Mouse (Mus musculus): ENCODE measurements around the gene Tars2. TPM values are rescaled to one million over a fixed set of nuclear protein-coding genes. Genes with fewer than 3 reads are reported as not detected.

Tars2 gene
- polyA plus RNA-seq, 1 experiment, result 21.3 TPM

GRCm38 (mm10) chr3:95707497-95707896 is 52.5 kb downstream of the Tars2 start:
- Histone ChIP-seq H3K4me1 (ENCODE audit: control insufficient read depth, insufficient read depth, insufficient read length, low read length) (peaks cover 16% of the 10 kb centered on the region), H3K36me3 (ENCODE audit: control insufficient read depth, insufficient read depth, low read length) (no peaks in the 10 kb centered on the region), H3K4me3 (ENCODE audit: low read depth, low read length) (no peak overlapping the region), H3K27me3 (ENCODE audit: control insufficient read depth, insufficient read depth, low read length) (no peaks in the 10 kb centered on the region), H3K27ac (ENCODE audit: insufficient read depth, low read depth, low read length) (0 out of 2 replicates have a peak overlapping the region, but pooled peaks have one; percentile 14)
- TF ChIP-seq CTCF (IDR thresholded peaks at IDR 0.05; ENCODE audit: extremely low read depth, insufficient read length, insufficient replicate concordance, low read depth, low read length), result no peak
- no peak for TF ChIP-seq POLR2A (IDR thresholded peaks at IDR 0.05; ENCODE audit: low read depth, low read length)
- WGBS, result 82% methylated on average over 7 of the region's 7 CpGs

- Histone ChIP-seq H3K4me3 (ENCODE audit: low read depth, low read length) (no peak overlapping the region), H3K27ac (ENCODE audit: insufficient read depth, low read depth, low read length) (no peak overlapping the region; the same call in 1 of the 2 replicates), H3K4me1 (ENCODE audit: control insufficient read depth, insufficient read depth, insufficient read length, low read length) (peaks cover 20% of the 10 kb centered on the region), H3K36me3 (ENCODE audit: control insufficient read depth, insufficient read depth, low read length) (no peaks in the 10 kb centered on the region), H3K27me3 (ENCODE audit: control insufficient read depth, insufficient read depth, low read length) (no peaks in the 10 kb centered on the region)
- 90% methylated on average over 4 of the region's 4 CpGs for WGBS
- TF ChIP-seq CTCF (IDR thresholded peaks at IDR 0.05; ENCODE audit: extremely low read depth, insufficient read length, insufficient replicate concordance, low read depth, low read length) (no peak), POLR2A (IDR thresholded peaks at IDR 0.05; ENCODE audit: low read depth, low read length) (no peak)
Measured at GRCm38 (mm10) chr3:95706273-95706672, 53.7 kb downstream of the Tars2 start.

- H3K36me3 ChIP-seq (ENCODE audit: control insufficient read depth, insufficient read depth, low read length), result no peaks in the 10 kb centered on the region
- peaks cover 24% of the 10 kb centered on the region for H3K4me1 ChIP-seq (ENCODE audit: control insufficient read depth, insufficient read depth, insufficient read length, low read length)
- H3K27me3 ChIP-seq (ENCODE audit: control insufficient read depth, insufficient read depth, low read length), result no peaks in the 10 kb centered on the region
- H3K27ac ChIP-seq (ENCODE audit: insufficient read depth, low read depth, low read length), result no peak overlapping the region
- WGBS, result 84% methylated on average over 4 of the region's 4 CpGs
- H3K4me3 ChIP-seq (ENCODE audit: low read depth, low read length), result no peak overlapping the region
- no peak for TF ChIP-seq POLR2A (IDR thresholded peaks at IDR 0.05; ENCODE audit: low read depth, low read length)
Measured at GRCm38 (mm10) chr3:95704612-95705011, 55.4 kb downstream of the Tars2 start.

GRCm38 (mm10) chr3:95703276-95703675 is 56.7 kb downstream of the Tars2 start:
- no peak overlapping the region for H3K4me3 ChIP-seq (ENCODE audit: low read depth, low read length)
- no peaks in the 10 kb centered on the region for H3K36me3 ChIP-seq (ENCODE audit: control insufficient read depth, insufficient read depth, low read length)
- peaks cover 24% of the 10 kb centered on the region for H3K4me1 ChIP-seq (ENCODE audit: control insufficient read depth, insufficient read depth, insufficient read length, low read length)
- 0 out of 2 replicates have a peak overlapping the region, but pooled peaks have one; percentile 11 for H3K27ac ChIP-seq (ENCODE audit: insufficient read depth, low read depth, low read length)
- 43% methylated on average over 3 of the region's 3 CpGs for WGBS
- no peaks in the 10 kb centered on the region for H3K27me3 ChIP-seq (ENCODE audit: control insufficient read depth, insufficient read depth, low read length)
- TF ChIP-seq CTCF (IDR thresholded peaks at IDR 0.05; ENCODE audit: extremely low read depth, insufficient read length, insufficient replicate concordance, low read depth, low read length) (no peak), POLR2A (IDR thresholded peaks at IDR 0.05; ENCODE audit: low read depth, low read length) (no peak)

GRCm38 (mm10) chr3:95701877-95702540 is 58.0 kb downstream of the Tars2 start:
- WGBS, result 9% methylated on average over 24 of the region's 24 CpGs
- no peaks in the 10 kb centered on the region for H3K36me3 ChIP-seq (ENCODE audit: control insufficient read depth, insufficient read depth, low read length)
- TF ChIP-seq CTCF (IDR thresholded peaks at IDR 0.05; ENCODE audit: extremely low read depth, insufficient read length, insufficient replicate concordance, low read depth, low read length) (no peak), POLR2A (IDR thresholded peaks at IDR 0.05; ENCODE audit: low read depth, low read length) (peak; percentile 50; the same call in 1 of the 2 replicates)
- H3K27me3 ChIP-seq (ENCODE audit: control insufficient read depth, insufficient read depth, low read length), result no peaks in the 10 kb centered on the region
- peak overlapping the region; percentile 50 for H3K4me3 ChIP-seq (ENCODE audit: low read depth, low read length)
- H3K27ac ChIP-seq (ENCODE audit: insufficient read depth, low read depth, low read length), result peak overlapping the region; percentile 70
- H3K4me1 ChIP-seq (ENCODE audit: control insufficient read depth, insufficient read depth, insufficient read length, low read length), result peaks cover 24% of the 10 kb centered on the region

- Histone ChIP-seq H3K27me3 (ENCODE audit: control insufficient read depth, insufficient read depth, low read length) (no peaks in the 10 kb centered on the region), H3K4me3 (ENCODE audit: low read depth, low read length) (no peak overlapping the region), H3K27ac (ENCODE audit: insufficient read depth, low read depth, low read length) (peak overlapping the region; percentile 70), H3K36me3 (ENCODE audit: control insufficient read depth, insufficient read depth, low read length) (no peaks in the 10 kb centered on the region), H3K4me1 (ENCODE audit: control insufficient read depth, insufficient read depth, insufficient read length, low read length) (peaks cover 30% of the 10 kb centered on the region)
- 78% methylated on average over 2 of the region's 2 CpGs for WGBS
- TF ChIP-seq CTCF (IDR thresholded peaks at IDR 0.05; ENCODE audit: extremely low read depth, insufficient read length, insufficient replicate concordance, low read depth, low read length) (no peak), POLR2A (IDR thresholded peaks at IDR 0.05; ENCODE audit: low read depth, low read length) (no peak)
Measured at GRCm38 (mm10) chr3:95701085-95701484, 58.9 kb downstream of the Tars2 start.

GRCm38 (mm10) chr3:95700233-95700681 is 59.7 kb downstream of the Tars2 start:
- peak overlapping the region; percentile 13; the same call in 1 of the 2 replicates for H3K27ac ChIP-seq (ENCODE audit: insufficient read depth, low read depth, low read length)
- 47% methylated on average over 6 of the region's 6 CpGs for WGBS

More at GRCm38 (mm10) chr3:95700233-95700681, 59.7 kb downstream of the Tars2 start:
- Histone ChIP-seq H3K4me1 (ENCODE audit: control insufficient read depth, insufficient read depth, insufficient read length, low read length) (peaks cover 33% of the 10 kb centered on the region), H3K4me3 (ENCODE audit: low read depth, low read length) (no peak overlapping the region), H3K36me3 (ENCODE audit: control insufficient read depth, insufficient read depth, low read length) (no peaks in the 10 kb centered on the region), H3K27me3 (ENCODE audit: control insufficient read depth, insufficient read depth, low read length) (no peaks in the 10 kb centered on the region)
- TF ChIP-seq POLR2A (IDR thresholded peaks at IDR 0.05; ENCODE audit: low read depth, low read length) (no peak), CTCF (IDR thresholded peaks at IDR 0.05; ENCODE audit: extremely low read depth, insufficient read length, insufficient replicate concordance, low read depth, low read length) (no peak)
